Mouse (Mus musculus) G1E (cell line): ENCODE data around the gene 4930469K13Rik.

ENCODE experiments used
- CTCF ChIP-seq: IDR thresholded peaks from 2 replicates; pipeline ENCODE4 v1.5.1; 2012; ENCODE audit warnings: low read depth, low read length, inconsistent platforms, mixed read lengths
- GATA1 ChIP-seq: IDR thresholded peaks from 2 replicates; pipeline ENCODE4 v1.6.1; 2012; ENCODE audit warnings: borderline replicate concordance, low read length, inconsistent platforms, mixed read lengths
- POLR2AphosphoS5 ChIP-seq: IDR thresholded peaks from 2 replicates; pipeline ENCODE4 v1.6.1; 2012; ENCODE audit warnings: low read depth, low read length, inconsistent platforms; ENCODE audit not compliant: insufficient replicate concordance
- TAL1 ChIP-seq: conservative IDR thresholded peaks from 2 replicates; pipeline ENCODE4 v1.6.1; 2012; ENCODE audit warnings: low read depth, low read length, inconsistent platforms, mixed read lengths

- no peak for TF ChIP-seq CTCF
- TF ChIP-seq GATA1 = no peak
- TF ChIP-seq POLR2AphosphoS5 = no peak
- TF ChIP-seq TAL1 = no peak
Measured at GRCm38 (mm10) chr11:33951684-33952625, 146.4 kb downstream of the 4930469K13Rik start.
